Mouse (Mus musculus): Measurements from ENCODE around the gene Olfr1431.
"Not testable (repeated sequence)": the region's sequence is repeated elsewhere in the genome, so short reads cannot be mapped to it uniquely, and the experiment has no call there.

GRCm38 (mm10) chr19:12175431-12175830 is 25.0 kb upstream of the Olfr1431 start:
- not testable (repeated sequence) for TF ChIP-seq POLR2A (IDR thresholded peaks at IDR 0.05; ENCODE audit: low read depth, low read length); CTCF (IDR thresholded peaks at IDR 0.05; ENCODE audit: borderline replicate concordance, insufficient read depth, low read length)

Data from embryonic fibroblast, embryonic 13.5 days (primary cell).